Mouse (Mus musculus): ENCODE results near the gene Cabp4. TPM values are rescaled to one million over a fixed set of nuclear protein-coding genes. Genes with fewer than 3 reads are reported as not detected.

Cabp4 gene
- polyA plus RNA-seq, 1 experiment = 0.53 TPM

DNA sequence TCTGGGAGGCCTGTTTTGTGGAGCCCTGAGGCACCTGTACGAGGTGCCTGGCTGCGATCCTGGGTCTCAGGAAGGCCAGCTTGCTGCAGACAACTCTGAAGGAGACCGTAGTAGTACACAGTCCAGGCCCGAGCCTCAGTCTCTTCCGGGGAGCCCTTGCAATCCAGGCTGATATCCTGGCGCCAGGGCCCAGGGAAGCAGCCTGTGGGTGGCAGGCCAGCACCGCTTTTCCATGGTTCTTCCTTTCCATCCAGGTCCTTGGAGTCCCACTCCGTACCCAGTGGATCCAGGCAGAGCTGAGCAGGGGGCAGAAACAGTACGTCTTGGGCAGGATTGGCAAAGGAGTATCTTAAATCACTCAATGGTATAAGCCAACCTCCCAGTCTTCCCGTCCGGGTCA is 29.1 kb upstream of the Cabp4 start:
- H3K27ac ChIP-seq (ENCODE audit: control insufficient read depth, insufficient read depth, low read length) = no peak overlapping the region
- no peaks in the 10 kb centered on the region for H3K27me3 ChIP-seq (ENCODE audit: control insufficient read depth, insufficient read depth, low read length)
- peaks cover 25% of the 10 kb centered on the region for H3K4me1 ChIP-seq (replicated peaks; ENCODE audit: control insufficient read depth, insufficient read depth, low read length)
- TF ChIP-seq CTCF (IDR thresholded peaks at IDR 0.05; ENCODE audit: borderline replicate concordance, control insufficient read depth, extremely low read depth, insufficient read depth, low read length, poor library complexity) (no peak), POLR2A (IDR thresholded peaks at IDR 0.05; ENCODE audit: control insufficient read depth, extremely low read depth, insufficient read depth, low read length, poor library complexity) (no peak)
- DNase-seq = no peak
- H3K36me3 ChIP-seq (ENCODE audit: control insufficient read depth, insufficient read depth, low read length) = no peaks in the 10 kb centered on the region
- WGBS = 83% methylated on average over 11 of the region's 11 CpGs
- H3K4me3 ChIP-seq (ENCODE audit: control insufficient read depth, insufficient read depth, low read length) = no peak overlapping the region

DNA sequence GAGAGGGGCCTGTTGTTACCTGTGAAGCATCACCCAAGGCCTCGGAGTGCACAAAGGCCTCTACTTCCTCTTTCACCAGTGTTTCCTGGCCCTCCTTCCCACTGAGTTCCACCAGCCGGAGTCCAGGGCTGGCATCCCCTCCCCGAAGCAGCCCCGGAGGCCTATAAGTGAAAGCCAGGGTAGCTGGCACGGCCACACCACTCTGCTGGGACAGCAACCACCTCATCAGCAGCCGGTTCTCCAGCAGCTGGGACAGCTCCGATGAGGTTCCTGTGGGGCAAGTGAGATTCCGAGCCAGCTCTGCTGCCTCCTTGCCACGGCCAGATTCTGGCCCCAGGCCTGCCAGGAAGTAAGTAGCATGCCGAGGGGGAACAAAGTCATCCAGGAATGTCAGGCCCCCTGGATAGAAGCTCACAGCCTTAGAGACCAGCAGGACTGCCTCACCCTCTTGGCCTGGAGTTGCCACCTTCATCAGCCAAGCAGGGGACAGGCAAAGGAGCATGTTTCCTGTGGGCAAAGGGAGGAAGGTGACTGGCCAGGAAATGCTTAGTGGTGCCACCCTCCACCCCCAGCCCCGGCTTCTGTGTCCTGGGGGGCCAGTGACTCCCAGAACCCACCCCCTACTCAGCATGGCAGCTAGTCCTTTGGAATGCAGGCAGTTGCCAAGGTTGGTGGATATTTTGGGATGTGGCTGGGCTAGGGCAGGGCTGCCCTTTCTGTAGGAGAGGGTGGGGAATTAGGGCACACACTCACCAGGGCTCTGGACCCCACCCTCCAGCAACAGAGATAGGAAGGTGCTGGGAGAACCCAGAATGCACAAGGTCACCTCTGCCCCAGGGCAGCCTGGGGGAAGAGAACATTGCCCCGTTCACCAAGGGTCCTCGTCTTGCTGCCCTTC is 27.8 kb upstream of the Cabp4 start:
- Histone ChIP-seq H3K27ac (ENCODE audit: control insufficient read depth, insufficient read depth, low read length) (no peak overlapping the region), H3K36me3 (ENCODE audit: control insufficient read depth, insufficient read depth, low read length) (no peaks in the 10 kb centered on the region), H3K4me1 (replicated peaks; ENCODE audit: control insufficient read depth, insufficient read depth, low read length) (peaks cover 25% of the 10 kb centered on the region), H3K27me3 (ENCODE audit: control insufficient read depth, insufficient read depth, low read length) (no peaks in the 10 kb centered on the region), H3K4me3 (ENCODE audit: control insufficient read depth, insufficient read depth, low read length) (no peak overlapping the region)
- TF ChIP-seq POLR2A (IDR thresholded peaks at IDR 0.05; ENCODE audit: control insufficient read depth, extremely low read depth, insufficient read depth, low read length, poor library complexity) = no peak
- no peak for TF ChIP-seq CTCF (IDR thresholded peaks at IDR 0.05; ENCODE audit: borderline replicate concordance, control insufficient read depth, extremely low read depth, insufficient read depth, low read length, poor library complexity)
- 39% methylated on average over 13 of the region's 13 CpGs for WGBS
- no peak for DNase-seq

DNA sequence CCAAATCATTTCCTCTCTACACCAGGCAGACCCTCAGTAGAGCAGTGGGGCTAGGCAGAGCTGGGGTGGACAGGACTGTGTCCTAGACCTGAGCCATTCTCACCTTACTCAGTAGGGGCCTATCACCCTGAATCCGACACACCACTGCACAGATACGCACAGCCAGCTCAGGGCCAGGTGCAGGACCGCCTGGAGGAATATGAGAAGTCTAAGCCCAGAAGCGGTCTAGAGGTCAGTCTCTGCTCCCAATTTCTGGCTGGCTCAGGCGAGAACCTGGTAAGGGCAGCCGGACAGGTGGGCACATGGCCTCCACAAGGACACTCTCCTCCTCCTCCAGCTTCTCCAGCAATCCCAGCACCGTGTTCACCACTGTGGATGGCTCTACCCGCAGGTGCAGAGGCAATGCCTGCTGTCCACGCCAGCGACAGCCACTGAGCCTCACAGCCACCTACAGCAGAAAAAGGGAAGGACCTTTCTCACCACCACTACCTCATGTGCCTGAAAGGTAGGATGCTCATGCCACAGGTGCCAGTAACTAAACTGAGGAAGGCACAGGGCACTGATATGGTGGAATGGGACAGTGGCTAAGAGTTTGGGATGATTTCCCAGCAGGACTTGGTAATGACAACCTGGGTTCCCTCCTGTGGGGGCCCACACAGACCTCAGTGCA is 27.0 kb upstream of the Cabp4 start:
- no peak for TF ChIP-seq CTCF (IDR thresholded peaks at IDR 0.05; ENCODE audit: borderline replicate concordance, control insufficient read depth, extremely low read depth, insufficient read depth, low read length, poor library complexity)
- TF ChIP-seq POLR2A (IDR thresholded peaks at IDR 0.05; ENCODE audit: control insufficient read depth, extremely low read depth, insufficient read depth, low read length, poor library complexity) = no peak
- no peaks in the 10 kb centered on the region for H3K36me3 ChIP-seq (ENCODE audit: control insufficient read depth, insufficient read depth, low read length)
- no peaks in the 10 kb centered on the region for H3K27me3 ChIP-seq (ENCODE audit: control insufficient read depth, insufficient read depth, low read length)
- no peak for DNase-seq
- no peak overlapping the region for H3K27ac ChIP-seq (ENCODE audit: control insufficient read depth, insufficient read depth, low read length)
- peaks cover 25% of the 10 kb centered on the region for H3K4me1 ChIP-seq (replicated peaks; ENCODE audit: control insufficient read depth, insufficient read depth, low read length)
- H3K4me3 ChIP-seq (ENCODE audit: control insufficient read depth, insufficient read depth, low read length) = no peak overlapping the region
- WGBS = 81% methylated on average over 10 of the region's 10 CpGs

DNA sequence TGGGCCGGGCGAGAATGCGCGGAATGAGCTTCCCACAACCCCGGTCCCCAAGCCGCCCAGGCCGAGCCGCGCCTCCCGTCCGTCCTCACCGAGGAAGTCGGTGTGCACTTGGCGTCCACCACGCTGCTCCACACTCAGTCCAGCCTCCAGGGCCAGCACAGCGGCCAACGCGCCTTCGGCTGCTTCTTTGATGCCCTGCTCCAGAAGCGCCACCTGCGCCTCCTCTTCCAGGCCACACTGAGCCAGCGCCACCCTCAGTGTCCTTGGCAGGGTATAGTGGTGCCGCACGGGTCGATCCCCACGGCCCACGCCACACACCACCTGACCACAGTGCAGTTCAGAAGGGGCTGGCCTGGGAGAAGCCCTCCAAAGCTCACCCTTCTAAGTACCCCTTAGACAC is 26.0 kb upstream of the Cabp4 start:
- H3K36me3 ChIP-seq (ENCODE audit: control insufficient read depth, insufficient read depth, low read length) = no peaks in the 10 kb centered on the region
- H3K27ac ChIP-seq (ENCODE audit: control insufficient read depth, insufficient read depth, low read length) = peak overlapping the region; percentile 5; the same call in 1 of the 2 replicates
- TF ChIP-seq CTCF (IDR thresholded peaks at IDR 0.05; ENCODE audit: borderline replicate concordance, control insufficient read depth, extremely low read depth, insufficient read depth, low read length, poor library complexity) = no peak
- TF ChIP-seq POLR2A (IDR thresholded peaks at IDR 0.05; ENCODE audit: control insufficient read depth, extremely low read depth, insufficient read depth, low read length, poor library complexity) = no peak
- H3K27me3 ChIP-seq (ENCODE audit: control insufficient read depth, insufficient read depth, low read length) = no peaks in the 10 kb centered on the region
- H3K4me3 ChIP-seq (ENCODE audit: control insufficient read depth, insufficient read depth, low read length) = peak overlapping the region; percentile 50
- H3K4me1 ChIP-seq (replicated peaks; ENCODE audit: control insufficient read depth, insufficient read depth, low read length) = peaks cover 25% of the 10 kb centered on the region
- DNase-seq = no peak
- 3% methylated on average over 27 of the region's 27 CpGs for WGBS

DNA sequence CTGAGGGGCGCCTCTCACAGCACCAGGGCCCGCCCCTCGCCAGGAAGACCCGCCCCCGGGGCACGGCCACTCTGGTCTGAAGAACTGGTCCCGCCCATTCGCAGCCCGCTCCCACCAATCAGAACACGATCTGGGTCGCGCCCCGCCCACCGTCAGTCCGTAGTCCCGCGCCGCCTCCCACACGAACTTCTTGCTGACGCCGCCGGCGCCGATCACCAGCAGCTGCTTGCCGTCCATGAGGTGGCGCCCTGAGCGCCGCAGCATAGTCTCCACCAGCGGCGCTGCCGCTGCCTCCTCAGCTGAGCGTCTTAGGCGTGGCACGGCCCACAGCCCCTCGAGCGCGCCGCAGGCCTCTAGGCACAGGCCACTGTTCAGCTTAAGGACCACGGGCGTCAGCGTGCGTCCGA is 25.5 kb upstream of the Cabp4 start:
- Histone ChIP-seq H3K36me3 (ENCODE audit: control insufficient read depth, insufficient read depth, low read length) (no peaks in the 10 kb centered on the region), H3K4me1 (replicated peaks; ENCODE audit: control insufficient read depth, insufficient read depth, low read length) (peaks cover 25% of the 10 kb centered on the region), H3K4me3 (ENCODE audit: control insufficient read depth, insufficient read depth, low read length) (peak overlapping the region; percentile 50), H3K27me3 (ENCODE audit: control insufficient read depth, insufficient read depth, low read length) (no peaks in the 10 kb centered on the region), H3K27ac (ENCODE audit: control insufficient read depth, insufficient read depth, low read length) (peak overlapping the region; percentile 5; the same call in 1 of the 2 replicates)
- DNase-seq = peak; percentile 99
- TF ChIP-seq POLR2A (IDR thresholded peaks at IDR 0.05; ENCODE audit: control insufficient read depth, extremely low read depth, insufficient read depth, low read length, poor library complexity) = peak; percentile 93
- TF ChIP-seq CTCF (IDR thresholded peaks at IDR 0.05; ENCODE audit: borderline replicate concordance, control insufficient read depth, extremely low read depth, insufficient read depth, low read length, poor library complexity) = peak; percentile 95
- 2% methylated on average over 43 of the region's 43 CpGs for WGBS

DNA sequence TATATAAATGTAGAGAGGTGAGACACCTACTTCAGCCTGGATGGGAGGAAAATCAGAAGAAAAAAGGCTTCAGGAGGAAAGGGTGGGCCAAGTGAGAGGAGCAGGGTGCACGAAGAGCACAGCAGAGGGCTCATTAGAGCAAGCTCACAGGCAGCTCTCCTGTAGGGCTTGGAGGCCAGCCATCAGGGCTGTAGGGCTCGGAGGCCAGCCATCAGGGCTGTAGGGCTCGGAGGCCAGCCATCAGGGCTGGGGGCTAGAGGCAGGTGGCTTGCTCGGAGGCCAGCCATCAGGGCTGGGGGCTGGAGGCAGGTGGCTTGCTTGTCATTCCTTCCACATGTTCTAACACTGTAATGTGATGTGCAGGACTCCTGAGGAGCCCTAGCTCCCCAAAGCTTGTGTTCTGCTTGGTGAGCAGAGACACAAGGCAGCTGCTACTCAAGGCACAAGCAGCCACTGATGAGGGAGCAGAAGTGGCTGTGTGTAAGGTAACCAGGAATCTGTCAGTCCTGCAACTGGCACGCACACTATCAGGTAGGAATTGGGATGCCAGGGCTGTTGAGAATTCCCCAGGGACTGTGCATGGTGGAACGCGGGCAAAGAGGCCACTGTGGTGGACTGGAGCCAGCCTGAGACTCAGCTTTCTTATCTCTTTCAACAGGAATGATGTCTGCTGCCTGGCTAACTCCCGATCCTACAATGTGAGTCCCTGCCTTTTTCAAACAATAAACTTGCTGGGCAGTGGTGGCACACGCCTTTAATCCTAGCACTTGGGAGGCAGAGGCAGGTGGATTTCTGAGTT is 23.0 kb upstream of the Cabp4 start:
- Histone ChIP-seq H3K36me3 (ENCODE audit: control insufficient read depth, insufficient read depth, low read length) (no peaks in the 10 kb centered on the region), H3K4me1 (replicated peaks; ENCODE audit: control insufficient read depth, insufficient read depth, low read length) (peaks cover 31% of the 10 kb centered on the region), H3K27me3 (ENCODE audit: control insufficient read depth, insufficient read depth, low read length) (no peaks in the 10 kb centered on the region), H3K4me3 (ENCODE audit: control insufficient read depth, insufficient read depth, low read length) (no peak overlapping the region), H3K27ac (ENCODE audit: control insufficient read depth, insufficient read depth, low read length) (no peak overlapping the region)
- TF ChIP-seq POLR2A (IDR thresholded peaks at IDR 0.05; ENCODE audit: control insufficient read depth, extremely low read depth, insufficient read depth, low read length, poor library complexity) (no peak), CTCF (IDR thresholded peaks at IDR 0.05; ENCODE audit: borderline replicate concordance, control insufficient read depth, extremely low read depth, insufficient read depth, low read length, poor library complexity) (no peak)
- DNase-seq = no peak
- 95% methylated on average over 9 of the region's 9 CpGs for WGBS
